Mouse (Mus musculus) lung, embryonic 16.5 days (tissue): ENCODE data around the gene Muc4. TPM values are rescaled to one million over a fixed set of nuclear protein-coding genes. Genes with fewer than 3 reads are reported as not detected.

ENCODE experiments used
- ATAC-seq: fragments of 200-750 bp; cut with Nextera tagmentation; 2 replicates; pipeline ENCODE4 v1.8.0; 2017; ENCODE audit warnings: low read depth, mild to moderate bottlenecking, moderate library complexity
- H3K27ac ChIP-seq: fragments of 300-500 bp; sonication (generic); 2 replicates; pipeline ENCODE4 v1.5.1; 2014; ENCODE audit warnings: mild to moderate bottlenecking, control low read depth, low read length
- H3K27me3 ChIP-seq: fragments of 300-500 bp; sonication (generic); 2 replicates; pipeline ENCODE4 v1.6.1; 2014; ENCODE audit warnings: low read depth, low read length, mixed read lengths; ENCODE audit not compliant: control insufficient read depth, insufficient read depth
- H3K36me3 ChIP-seq: fragments of 300-500 bp; sonication (generic); 2 replicates; pipeline ENCODE4 v1.6.1; 2014; ENCODE audit warnings: low read length; ENCODE audit not compliant: control insufficient read depth, insufficient read depth
- H3K4me1 ChIP-seq: fragments of 300-500 bp; sonication (generic); replicated peaks from 2 replicates; pipeline ENCODE4 v1.6.1; 2014; ENCODE audit warnings: low read length, mixed read lengths; ENCODE audit not compliant: control insufficient read depth, insufficient read depth
- H3K4me2 ChIP-seq: fragments of 300-500 bp; sonication (generic); 2 replicates; pipeline ENCODE4 v1.6.1; 2014; ENCODE audit warnings: low read depth, low read length, control low read depth
- H3K4me3 ChIP-seq: fragments of 300-500 bp; sonication (generic); 2 replicates; pipeline ENCODE4 v1.5.1; 2014; ENCODE audit warnings: mild to moderate bottlenecking, low read length, control low read depth
- H3K9ac ChIP-seq: fragments of 300-500 bp; sonication (generic); 2 replicates; pipeline ENCODE4 v1.6.1; 2014; ENCODE audit warnings: low read length, control low read depth
- H3K9me3 ChIP-seq: fragments of 300-500 bp; sonication (generic); 2 replicates; pipeline ENCODE4 v1.6.1; 2016; ENCODE audit warnings: low read length; ENCODE audit not compliant: control insufficient read depth
- WGBS: fragments of 180-500 bp; shearing (Covaris S2); extraction: QIAGEN DNeasy Blood & Tissue Kit; methylation state at CpG from one replicate; pipeline ENCODE4 v1.1.7; 2014; 5-methylcytosine and 5-hydroxymethylcytosine counted together
- polyA plus RNA-seq: library from polyadenylated mRNA; unstranded; fragments of >200 nt; fragmentation: Nextera tagmentation; extraction: Ambion mirVana; gene quantifications from 2 replicates; pipeline ENCODE4 v1.2.1, GENCODE M21; 2015

Gene Muc4
- polyA plus RNA-seq, result 1.6 and 3.4 TPM in 2 replicates

DNA sequence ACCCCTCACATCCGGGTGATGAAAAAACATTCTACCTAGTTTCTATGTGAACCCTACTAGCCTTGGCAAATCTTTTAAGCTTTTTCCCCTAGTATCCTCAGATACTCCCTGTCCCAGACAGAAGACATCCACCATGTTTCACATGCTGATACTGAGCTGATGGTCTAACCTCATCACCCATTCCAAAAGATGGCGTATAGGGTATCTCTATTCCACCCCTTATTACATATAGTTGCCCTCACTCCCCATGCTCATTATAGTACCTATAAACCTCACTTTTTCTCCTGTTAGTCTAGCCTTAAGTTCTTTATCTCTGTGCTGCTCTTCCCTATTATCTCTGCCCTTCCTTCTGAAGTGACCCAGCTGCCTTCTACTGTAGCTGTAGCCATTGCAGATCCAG, at the start of gene Muc4:
Muc4 (plus strand) TSS at position 301 of the 400 bp plus-strand sequence.
- H3K4me2 ChIP-seq, result no peak within 1 kb of the TSS
- no peak within 1 kb of the TSS for H3K4me3 ChIP-seq
- no peaks in the 10 kb centered on the region for H3K36me3 ChIP-seq
- no peaks in the 10 kb centered on the region for H3K27me3 ChIP-seq
- H3K9ac ChIP-seq, result no peak within 1 kb of the TSS
- H3K4me1 ChIP-seq, result no peaks in the 10 kb centered on the region
- H3K9me3 ChIP-seq, result no peaks in the 10 kb centered on the region
- no peak for ATAC-seq
- H3K27ac ChIP-seq, result peak within 1 kb of the TSS; percentile 29
- 88% methylated on average over 2 of the region's 2 CpGs for WGBS

DNA sequence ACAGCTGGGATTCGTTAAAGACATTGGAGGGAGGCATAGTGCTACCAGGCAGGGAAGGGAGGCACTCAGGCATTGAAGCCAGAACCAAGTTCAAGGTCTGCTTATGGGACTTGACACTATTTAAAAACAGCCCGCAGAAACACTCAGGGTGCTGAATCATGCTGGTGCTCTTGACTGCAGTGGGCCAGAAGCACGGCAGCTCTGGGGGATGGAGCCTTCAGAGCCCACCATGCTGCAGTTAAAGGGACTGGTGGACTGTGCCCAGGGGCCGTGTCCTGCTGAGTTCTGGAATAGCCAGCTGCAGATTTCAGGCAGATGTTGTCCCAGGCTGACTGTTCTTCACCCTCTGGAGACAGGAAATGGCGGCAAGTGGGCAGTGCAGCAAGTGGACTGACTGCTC, 49.7 kb upstream of the Muc4 start:
- H3K4me2 ChIP-seq, result no peak overlapping the region
- no peak for ATAC-seq
- no peak overlapping the region for H3K4me3 ChIP-seq
- 0 out of 2 replicates have a peak, but pooled peaks cover 4% of the 10 kb centered on the region for H3K4me1 ChIP-seq
- no peaks in the 10 kb centered on the region for H3K9me3 ChIP-seq
- 57% methylated on average over 5 of the region's 5 CpGs for WGBS
- no peak overlapping the region for H3K9ac ChIP-seq
- peaks cover 2% of the 10 kb centered on the region; the same call in 1 of the 2 replicates for H3K36me3 ChIP-seq
- H3K27ac ChIP-seq, result no peak overlapping the region
- H3K27me3 ChIP-seq, result no peaks in the 10 kb centered on the region

DNA sequence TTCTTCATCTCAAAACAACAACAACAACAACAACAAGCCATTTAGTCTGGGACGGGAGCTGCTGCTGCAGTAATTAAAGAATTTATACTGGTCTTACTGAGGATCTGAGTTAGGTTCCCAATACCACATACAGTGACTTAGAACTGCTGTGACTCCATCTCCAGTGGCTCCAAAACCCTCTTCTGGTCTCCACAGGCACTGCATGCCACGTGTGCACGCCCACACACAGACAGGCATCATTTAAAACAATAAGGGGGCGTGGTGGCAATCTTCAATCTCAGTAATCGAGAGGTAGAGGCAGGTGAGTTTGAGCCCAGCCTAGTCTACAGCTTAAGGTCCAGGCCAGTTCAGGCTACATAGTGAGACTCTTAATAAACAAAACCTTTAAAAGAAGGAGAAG, 48.5 kb upstream of the Muc4 start:
- Histone ChIP-seq H3K4me1 (0 out of 2 replicates have a peak, but pooled peaks cover 4% of the 10 kb centered on the region), H3K4me2 (no peak overlapping the region), H3K27me3 (no peaks in the 10 kb centered on the region), H3K9ac (no peak overlapping the region), H3K4me3 (no peak overlapping the region), H3K9me3 (no peaks in the 10 kb centered on the region), H3K36me3 (no peaks in the 10 kb centered on the region; the same call in 1 of the 2 replicates), H3K27ac (no peak overlapping the region)
- 73% methylated on average over 5 of the region's 5 CpGs for WGBS
- ATAC-seq, result no peak

DNA sequence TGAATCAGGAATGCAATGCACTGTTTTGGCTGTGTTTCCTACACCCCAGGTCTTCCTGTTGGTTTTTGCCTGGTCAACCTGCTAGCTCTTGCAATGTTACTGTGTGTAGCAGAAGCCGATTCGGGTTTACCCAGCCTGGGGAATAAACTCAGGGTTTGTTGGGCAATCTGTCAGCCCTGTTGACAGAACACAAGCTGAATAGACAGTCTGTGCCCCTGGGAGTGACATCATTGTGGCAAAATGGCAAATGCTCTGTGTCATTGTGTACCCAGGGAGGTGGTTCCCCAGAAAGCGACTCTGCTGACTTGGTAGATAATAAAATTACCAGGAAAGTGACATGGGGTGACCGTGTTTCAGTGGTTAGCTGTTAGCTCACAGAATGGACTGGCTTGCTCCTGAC, 46.9 kb upstream of the Muc4 start:
- 0 out of 2 replicates have a peak, but pooled peaks have one; percentile 28 for ATAC-seq
- no peaks in the 10 kb centered on the region for H3K36me3 ChIP-seq
- H3K9me3 ChIP-seq, result no peaks in the 10 kb centered on the region
- no peaks in the 10 kb centered on the region for H3K4me1 ChIP-seq
- no peak overlapping the region for H3K9ac ChIP-seq
- no peaks in the 10 kb centered on the region for H3K27me3 ChIP-seq
- no peak overlapping the region for H3K27ac ChIP-seq
- no peak overlapping the region for H3K4me2 ChIP-seq
- WGBS, result 39% methylated on average over 4 of the region's 4 CpGs
- H3K4me3 ChIP-seq, result no peak overlapping the region

DNA sequence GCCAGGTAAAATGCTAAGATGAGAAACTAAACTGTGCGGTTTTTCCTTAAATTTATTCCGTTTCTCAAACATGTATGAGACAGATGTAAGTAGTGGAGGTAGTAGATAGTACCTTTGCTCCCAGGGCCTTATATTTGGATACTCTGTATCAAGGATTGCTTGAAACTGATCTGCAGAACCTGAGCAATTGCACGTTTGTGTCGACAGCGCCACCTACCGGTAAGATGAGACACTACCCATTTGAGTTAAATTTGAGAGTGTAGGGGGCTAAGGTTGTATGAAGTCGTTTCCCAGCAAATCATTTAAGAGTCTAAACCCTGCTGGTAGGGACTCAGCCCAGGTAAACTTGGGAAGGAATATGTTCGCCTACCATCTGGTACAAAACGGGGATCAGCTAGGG, 46.2 kb upstream of the Muc4 start:
- Histone ChIP-seq H3K4me3 (no peak overlapping the region), H3K9ac (no peak overlapping the region), H3K9me3 (no peaks in the 10 kb centered on the region), H3K36me3 (no peaks in the 10 kb centered on the region), H3K27me3 (no peaks in the 10 kb centered on the region), H3K4me1 (no peaks in the 10 kb centered on the region), H3K27ac (no peak overlapping the region), H3K4me2 (no peak overlapping the region)
- 7% methylated on average over 9 of the region's 9 CpGs for WGBS
- ATAC-seq, result peak; percentile 47; the same call in 1 of the 2 replicates

DNA sequence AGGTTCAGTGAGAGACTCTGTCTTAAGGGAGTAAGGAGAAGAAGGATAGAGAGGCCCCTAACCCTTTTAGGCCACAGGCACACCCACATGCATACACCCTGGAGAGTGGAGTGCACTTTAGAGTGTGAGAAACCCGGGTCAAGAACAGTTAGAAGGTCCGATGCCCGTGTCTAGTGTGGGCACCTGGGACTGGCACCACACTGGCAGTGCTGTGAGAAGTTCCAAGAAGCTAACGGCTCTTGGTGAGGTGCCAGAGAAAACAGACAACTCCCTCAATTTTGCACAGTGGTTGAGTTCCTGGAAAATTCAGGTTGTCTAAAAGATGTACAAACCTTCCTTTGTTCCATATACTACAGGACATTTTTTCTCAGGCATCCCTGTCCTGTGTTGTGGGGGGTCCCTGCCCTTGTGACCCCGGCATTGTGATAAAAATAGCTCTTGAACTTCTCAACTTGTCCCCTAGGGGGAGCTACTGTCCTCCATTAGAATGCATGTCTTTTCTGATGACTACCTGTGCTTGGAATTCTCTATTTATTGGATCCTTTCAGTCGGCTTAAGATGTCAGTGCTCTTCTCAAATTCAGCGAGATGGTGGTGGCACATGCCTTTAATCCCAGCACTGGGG, 38.7 kb upstream of the Muc4 start:
- no peaks in the 10 kb centered on the region for H3K9me3 ChIP-seq
- H3K4me3 ChIP-seq, result no peak overlapping the region
- H3K4me1 ChIP-seq, result peaks cover 3% of the 10 kb centered on the region; the same call in 1 of the 2 replicates
- H3K27ac ChIP-seq, result no peak overlapping the region
- H3K4me2 ChIP-seq, result no peak overlapping the region
- 28% methylated on average over 7 of the region's 7 CpGs for WGBS
- ATAC-seq, result peak; percentile 40; the same call in 1 of the 2 replicates
- no peaks in the 10 kb centered on the region for H3K36me3 ChIP-seq
- no peak overlapping the region for H3K9ac ChIP-seq
- H3K27me3 ChIP-seq, result no peaks in the 10 kb centered on the region

DNA sequence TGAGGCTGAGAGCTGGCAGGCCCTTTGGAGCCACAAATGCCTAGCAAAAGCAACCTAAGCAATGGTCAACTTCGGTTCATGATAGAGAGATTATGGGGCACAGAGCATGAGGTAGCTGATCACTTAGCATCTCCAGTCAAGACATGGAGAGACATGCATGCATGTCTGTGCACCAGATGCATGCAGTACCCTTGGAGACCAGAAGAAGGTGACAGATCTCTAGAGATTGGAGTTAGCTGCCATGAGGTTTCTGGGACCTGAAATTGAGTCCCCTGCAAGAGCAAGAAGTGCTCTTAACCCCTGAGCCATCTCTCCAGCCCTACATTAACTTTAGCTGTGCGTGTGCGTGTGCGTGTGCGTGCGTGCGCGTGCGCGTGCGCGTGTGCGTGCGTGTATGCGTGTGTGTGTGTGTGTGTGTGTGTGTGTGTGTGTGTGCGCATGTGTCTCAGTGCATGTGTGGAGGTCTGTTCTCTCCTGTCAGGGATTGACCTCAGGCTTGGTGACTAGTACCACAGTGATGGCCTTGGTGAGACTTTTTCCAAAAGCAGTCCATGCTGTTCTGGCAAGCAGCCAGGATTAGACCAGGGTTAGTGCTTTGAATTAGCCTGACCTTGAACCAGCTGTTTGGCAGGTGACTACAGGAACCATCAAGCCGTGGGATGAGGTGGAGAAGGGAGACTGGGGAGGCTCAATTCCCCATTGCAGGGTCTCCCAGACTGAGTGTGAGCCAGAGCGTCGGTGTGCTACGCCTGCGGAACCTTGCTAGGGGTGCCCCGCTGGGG, 37.8 kb upstream of the Muc4 start:
- H3K9me3 ChIP-seq, result no peaks in the 10 kb centered on the region
- no peaks in the 10 kb centered on the region for H3K36me3 ChIP-seq
- H3K27me3 ChIP-seq, result no peaks in the 10 kb centered on the region
- H3K4me3 ChIP-seq, result no peak overlapping the region
- no peak overlapping the region for H3K9ac ChIP-seq
- H3K27ac ChIP-seq, result no peak overlapping the region
- 82% methylated on average over 22 of the region's 22 CpGs for WGBS
- no peak for ATAC-seq
- no peak overlapping the region for H3K4me2 ChIP-seq
- peaks cover 3% of the 10 kb centered on the region; the same call in 1 of the 2 replicates for H3K4me1 ChIP-seq

DNA sequence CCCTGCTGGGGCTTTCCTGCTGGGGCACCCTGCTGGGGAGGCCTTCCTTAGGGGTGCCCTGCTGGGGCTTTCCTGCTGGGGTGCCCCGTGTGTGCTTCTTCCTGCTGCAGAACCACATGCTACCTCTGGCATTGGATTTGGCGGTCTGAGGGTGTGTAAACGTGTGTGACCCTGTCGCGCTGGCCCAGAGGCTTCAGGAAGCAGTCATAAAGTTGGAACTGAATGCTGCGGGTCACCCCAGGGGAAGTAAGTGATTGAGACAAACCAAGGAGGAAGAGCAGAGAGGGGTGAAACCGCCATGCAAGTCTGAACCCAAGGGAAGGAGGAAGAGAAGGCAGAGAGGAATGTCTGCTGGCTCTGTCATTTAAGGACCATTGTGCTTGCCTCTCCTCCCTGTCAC, 37.1 kb upstream of the Muc4 start:
- no peaks in the 10 kb centered on the region for H3K9me3 ChIP-seq
- H3K4me2 ChIP-seq, result no peak overlapping the region
- H3K27ac ChIP-seq, result no peak overlapping the region
- H3K27me3 ChIP-seq, result no peaks in the 10 kb centered on the region
- 34% methylated on average over 7 of the region's 7 CpGs for WGBS
- no peak overlapping the region for H3K9ac ChIP-seq
- no peak overlapping the region for H3K4me3 ChIP-seq
- peak; percentile 20; the same call in 1 of the 2 replicates for ATAC-seq
- H3K36me3 ChIP-seq, result no peaks in the 10 kb centered on the region
- peaks cover 6% of the 10 kb centered on the region for H3K4me1 ChIP-seq

DNA sequence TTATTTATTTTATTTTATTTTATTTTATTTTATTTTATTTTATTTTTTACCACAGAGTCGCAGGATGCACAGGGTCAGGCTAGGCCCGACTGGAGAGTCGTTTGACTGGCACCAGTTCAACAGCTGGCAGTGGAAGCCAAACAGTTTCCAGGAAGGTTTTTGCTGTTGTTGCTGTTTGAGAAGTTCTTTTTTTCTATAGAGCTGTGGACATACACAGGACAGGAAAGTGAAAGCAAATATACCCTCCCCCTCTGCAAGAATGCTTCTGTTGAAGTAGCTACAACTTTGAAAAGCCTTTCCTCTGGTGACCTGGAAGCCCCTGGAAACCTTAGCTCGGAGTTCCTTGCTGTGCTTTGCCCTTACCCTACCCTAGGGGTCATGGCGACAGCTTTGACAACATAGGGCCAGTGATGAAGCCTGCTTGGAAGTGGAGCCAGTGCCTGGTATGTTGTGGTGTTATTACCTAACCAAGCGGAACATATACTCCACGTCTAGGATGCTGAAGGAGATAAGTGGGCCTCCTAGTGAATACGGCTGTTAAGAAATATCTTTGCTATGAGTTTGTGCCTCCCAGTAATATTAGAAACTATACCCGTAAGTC, 32.3 kb upstream of the Muc4 start:
- Histone ChIP-seq H3K36me3 (no peaks in the 10 kb centered on the region), H3K4me1 (peaks cover 20% of the 10 kb centered on the region), H3K9me3 (no peaks in the 10 kb centered on the region), H3K4me3 (no peak overlapping the region), H3K9ac (no peak overlapping the region), H3K4me2 (no peak overlapping the region), H3K27ac (peak overlapping the region; percentile 76), H3K27me3 (no peaks in the 10 kb centered on the region)
- ATAC-seq, result peak; percentile 41
- WGBS, result 34% methylated on average over 9 of the region's 9 CpGs
